Mouse (Mus musculus): Measurements from ENCODE around the gene Samd4b.

The Samd4b gene

GRCm38 (mm10) chr7:28593206-28594111 lies 4.5 kb downstream of the Samd4b start:
- in situ Hi-C loops (cut with MboI, MseI): no loop called here

DNA sequence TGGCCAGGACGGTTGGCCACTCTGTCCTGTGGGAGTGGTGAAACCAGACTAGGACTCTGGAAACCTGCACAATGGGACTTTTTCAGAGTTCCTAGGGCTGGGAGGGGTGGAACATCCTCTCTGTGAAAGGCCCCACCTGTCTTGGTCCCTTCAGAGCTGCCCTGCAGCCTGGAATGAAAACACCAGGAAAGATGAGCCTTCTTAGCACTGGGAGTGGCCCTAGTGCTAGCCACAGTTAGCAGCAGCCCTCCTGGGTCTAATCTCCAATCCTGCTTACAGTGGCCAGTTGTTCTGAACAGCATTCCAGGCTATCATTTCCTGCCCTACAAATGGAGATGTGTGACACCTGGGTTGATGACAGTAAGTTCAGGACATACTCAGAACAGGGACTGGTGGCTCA lies 6.1 kb downstream of the Samd4b start:
- in situ Hi-C loops (cut with MboI, MseI): no loop called here

DNA sequence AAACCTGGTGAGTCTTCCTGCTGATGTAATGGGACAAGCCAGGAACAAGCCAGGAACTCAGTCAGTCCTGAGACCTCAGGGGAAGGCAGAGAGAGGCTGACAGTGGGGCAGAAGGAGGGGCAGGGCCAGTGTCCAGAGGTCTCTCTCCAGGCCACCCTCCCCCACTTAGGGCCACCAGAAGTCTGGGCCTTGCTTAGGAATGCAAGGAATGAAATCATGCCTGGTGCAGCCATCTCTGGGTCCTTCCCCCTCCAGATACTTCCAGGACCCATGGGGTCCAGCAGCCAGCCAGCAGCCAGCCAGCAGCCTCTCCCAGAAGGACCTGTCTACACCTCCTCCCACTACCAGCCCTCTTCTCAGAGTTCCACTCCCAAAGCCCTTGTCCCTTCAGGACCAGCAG lies 10.3 kb downstream of the Samd4b start:
- in situ Hi-C loops (cut with MboI, MseI): no loop called here

GRCm38 (mm10) chr7:28586663-28587411 lies 11.1 kb downstream of the Samd4b start:
- in situ Hi-C loops (cut with MboI, MseI): no loop called here

DNA sequence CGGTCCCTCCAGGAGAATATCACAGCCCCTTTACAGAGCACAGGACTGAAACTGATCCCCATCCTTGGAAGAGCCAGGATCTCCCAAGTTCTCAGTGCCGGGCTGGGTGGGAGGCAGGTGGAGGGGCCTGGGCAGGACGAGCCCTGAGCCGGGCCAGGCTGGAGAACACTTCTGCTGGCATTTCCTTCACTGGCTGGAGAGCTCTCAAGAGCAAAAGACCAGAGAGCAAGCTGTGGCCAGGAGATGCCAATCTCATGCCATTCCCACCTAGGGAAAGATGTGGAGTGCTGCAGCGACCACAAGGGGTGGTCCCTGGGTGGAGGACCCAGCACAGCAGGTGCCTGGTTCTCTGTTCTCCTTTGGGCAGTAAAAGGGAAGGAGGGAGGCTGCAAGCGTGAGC lies 12.9 kb downstream of the Samd4b start:
- in situ Hi-C loops (cut with MboI, MseI): no loop called here

- in situ Hi-C loops (cut with MboI, MseI): no loop called here
These were observed 13.5 kb downstream of the Samd4b start for GRCm38 (mm10) chr7:28584468-28584867.

DNA sequence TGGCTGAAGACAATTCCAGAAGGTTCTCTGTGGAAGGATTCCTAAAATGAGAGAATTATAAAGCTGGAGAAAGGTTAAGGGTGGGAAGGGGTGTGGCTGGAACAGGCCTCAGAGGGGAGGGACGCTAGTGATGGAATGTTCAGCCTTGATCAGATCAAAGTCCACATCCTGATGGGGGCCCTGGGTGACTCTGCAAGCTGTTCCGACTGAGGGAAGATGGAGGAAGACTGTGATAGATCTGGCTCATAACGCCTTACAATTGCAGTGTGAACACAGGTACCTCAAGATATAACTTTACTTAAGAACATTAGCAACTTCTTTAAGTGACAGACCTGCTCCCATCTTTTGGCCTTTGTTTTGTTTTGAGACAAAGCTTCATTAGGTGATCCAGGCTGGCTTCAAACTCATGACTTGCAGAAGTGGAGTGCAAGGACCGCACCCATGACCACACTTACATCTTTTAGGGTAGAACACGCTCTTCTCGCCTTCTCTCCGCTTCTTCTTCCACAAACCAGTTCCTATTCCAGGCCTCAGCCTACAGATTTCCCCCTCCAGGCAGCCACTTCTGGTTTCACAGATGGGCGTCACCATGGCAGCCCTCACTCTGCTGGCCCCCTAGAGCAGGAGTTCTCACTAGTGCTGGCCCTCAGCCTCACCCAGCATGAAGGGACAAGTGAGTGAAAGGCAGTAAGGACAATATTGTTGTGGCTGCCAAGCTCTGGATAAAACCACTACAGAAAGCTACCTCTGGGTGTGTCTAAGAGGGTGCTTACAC lies 14.2 kb downstream of the Samd4b start:
- in situ Hi-C loops (cut with MboI, MseI): no loop called here

- in situ Hi-C loops (cut with MboI, MseI): no loop called here
These were observed 15.1 kb downstream of the Samd4b start for GRCm38 (mm10) chr7:28582841-28583240.

DNA sequence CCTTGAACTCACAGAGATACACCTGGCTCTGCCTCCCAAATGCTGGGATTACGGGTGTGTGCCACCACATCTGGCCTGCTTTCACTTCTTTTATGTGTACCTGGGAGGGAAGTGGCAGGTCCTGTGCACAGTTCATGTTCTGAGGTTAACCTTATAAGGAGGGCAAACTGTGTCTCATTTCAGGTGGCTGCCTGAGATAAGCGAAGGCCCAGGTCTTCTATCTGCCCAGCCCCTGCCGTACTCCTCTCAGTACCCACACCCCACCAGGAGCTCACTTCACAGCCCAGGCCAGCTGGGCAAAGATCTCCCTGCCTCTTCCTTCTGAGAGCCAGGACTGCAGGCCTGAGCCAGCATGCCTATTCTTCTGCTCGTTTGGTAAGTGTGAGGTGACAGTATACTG lies 16.2 kb downstream of the Samd4b start:
- in situ Hi-C loops (cut with MboI, MseI): no loop called here

DNA sequence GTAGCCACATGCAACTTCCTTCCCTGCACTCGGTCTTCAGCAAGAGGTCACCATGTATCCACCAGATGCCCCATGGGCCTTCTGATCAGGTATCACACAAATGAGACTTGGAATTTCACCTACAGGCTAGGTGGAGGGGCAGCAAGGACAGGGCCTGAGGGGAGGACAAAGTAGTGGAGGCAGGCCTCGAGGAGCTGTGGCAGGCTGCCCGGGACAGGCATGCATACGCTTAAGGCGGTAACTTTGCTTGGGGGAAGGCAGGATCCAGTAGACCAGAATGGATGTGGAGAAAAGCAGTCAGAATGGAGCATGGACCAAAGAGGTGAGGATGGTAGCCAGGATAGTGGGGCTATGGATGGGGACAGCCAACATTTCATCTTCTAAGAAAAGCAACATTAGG lies 18.1 kb downstream of the Samd4b start:
- in situ Hi-C loops (cut with MboI, MseI): no loop called here

GRCm38 (mm10) chr7:28578543-28579053 lies 19.3 kb downstream of the Samd4b start:
- in situ Hi-C loops (cut with MboI, MseI): no loop called here

DNA sequence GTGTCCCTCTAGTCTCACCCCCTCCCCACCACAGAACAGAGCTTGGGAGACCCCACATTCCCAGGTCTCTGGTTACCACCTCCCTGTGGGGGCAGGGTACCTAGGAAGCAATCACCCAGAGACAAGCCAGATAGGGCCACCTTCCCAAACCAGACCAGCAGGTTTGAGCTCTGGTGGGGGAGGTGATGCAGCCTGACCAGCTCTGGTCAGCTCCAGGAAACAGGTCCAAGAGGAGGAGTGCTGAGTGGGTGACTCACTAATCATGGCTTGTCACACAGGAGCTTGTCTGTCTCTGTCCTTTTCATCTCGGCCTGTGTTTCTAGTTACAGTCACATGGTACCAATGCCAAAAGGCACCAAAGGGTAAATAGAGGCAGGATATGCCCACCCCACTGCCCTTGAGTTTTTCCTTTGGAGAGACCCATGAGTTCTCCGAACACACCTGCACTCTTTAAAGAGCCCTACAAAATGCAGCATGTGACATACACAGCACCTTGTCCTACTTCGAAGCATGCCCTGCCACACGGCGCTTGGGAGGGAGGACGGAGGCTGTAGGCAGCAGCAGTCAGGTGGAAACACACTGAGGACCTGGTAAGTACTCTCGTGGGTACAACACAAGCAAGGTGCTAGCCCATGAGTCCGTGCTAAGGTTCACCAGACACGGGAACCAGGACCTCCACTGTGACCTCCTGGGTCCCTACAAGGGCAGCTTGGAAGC lies 20.0 kb downstream of the Samd4b start:
- in situ Hi-C loops (cut with MboI, MseI): no loop called here

- in situ Hi-C loops (cut with MboI, MseI): no loop called here
These were observed 21.6 kb downstream of the Samd4b start for GRCm38 (mm10) chr7:28576271-28576914.

GRCm38 (mm10) chr7:28575597-28575996 lies 22.3 kb downstream of the Samd4b start:
- in situ Hi-C loops (cut with MboI, MseI): no loop called here

- in situ Hi-C loops (cut with MboI, MseI): no loop called here
These were observed 24.7 kb downstream of the Samd4b start for GRCm38 (mm10) chr7:28573236-28573635.

DNA sequence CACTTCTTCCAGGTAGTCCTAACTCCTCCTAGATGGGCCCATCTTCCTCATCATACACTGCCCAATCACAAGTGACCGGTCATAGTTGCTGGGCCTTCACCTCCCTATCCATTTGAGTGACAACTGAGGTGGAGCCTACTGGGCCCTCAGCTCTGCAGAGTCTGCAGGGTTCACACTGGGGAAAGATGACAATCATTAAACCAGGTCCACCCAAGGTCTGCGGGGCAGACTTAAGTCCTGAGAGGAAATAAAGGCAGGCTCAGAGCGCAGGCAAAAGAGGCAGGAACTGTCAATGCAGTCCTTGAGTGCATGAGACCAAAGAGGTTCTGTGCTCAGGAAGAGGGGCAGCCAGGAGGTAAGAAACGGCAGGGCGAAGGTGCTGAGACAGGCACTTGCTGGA lies 25.3 kb downstream of the Samd4b start:
- in situ Hi-C loops (cut with MboI, MseI): no loop called here

DNA sequence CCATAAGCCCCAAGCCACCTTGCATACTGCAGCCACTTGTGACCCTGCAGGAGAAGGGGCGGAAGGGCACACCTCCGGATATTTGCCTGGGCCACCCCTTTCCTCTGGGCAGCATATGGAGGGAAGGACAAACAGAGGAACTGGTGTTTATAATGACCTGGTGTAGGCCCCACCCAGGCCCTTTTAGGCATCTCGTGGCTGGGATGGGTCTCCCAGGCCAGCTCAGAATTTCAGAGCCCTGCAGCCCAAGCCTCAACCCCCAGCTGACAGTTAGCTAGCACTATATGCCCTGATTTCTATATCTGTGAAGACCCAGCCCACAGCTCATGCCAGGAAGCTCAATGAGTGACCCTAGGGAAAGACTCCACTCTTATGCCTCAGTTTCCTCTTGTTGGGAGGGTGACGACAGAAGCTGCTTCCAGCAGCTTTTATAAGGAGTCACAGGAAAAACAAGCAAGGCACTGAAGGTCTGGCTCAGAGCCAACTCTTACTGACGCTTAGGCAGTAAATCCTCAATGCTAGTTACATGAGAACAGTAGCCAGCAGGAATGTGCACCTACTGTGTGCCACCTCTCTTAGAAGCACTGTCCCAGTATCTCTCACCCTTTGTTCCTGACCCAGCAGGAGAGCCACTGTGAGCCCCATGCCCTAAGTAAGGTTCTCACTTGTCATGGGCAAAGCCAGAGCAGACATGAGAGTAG lies 26.8 kb downstream of the Samd4b start:
- in situ Hi-C loops (cut with MboI, MseI): no loop called here

DNA sequence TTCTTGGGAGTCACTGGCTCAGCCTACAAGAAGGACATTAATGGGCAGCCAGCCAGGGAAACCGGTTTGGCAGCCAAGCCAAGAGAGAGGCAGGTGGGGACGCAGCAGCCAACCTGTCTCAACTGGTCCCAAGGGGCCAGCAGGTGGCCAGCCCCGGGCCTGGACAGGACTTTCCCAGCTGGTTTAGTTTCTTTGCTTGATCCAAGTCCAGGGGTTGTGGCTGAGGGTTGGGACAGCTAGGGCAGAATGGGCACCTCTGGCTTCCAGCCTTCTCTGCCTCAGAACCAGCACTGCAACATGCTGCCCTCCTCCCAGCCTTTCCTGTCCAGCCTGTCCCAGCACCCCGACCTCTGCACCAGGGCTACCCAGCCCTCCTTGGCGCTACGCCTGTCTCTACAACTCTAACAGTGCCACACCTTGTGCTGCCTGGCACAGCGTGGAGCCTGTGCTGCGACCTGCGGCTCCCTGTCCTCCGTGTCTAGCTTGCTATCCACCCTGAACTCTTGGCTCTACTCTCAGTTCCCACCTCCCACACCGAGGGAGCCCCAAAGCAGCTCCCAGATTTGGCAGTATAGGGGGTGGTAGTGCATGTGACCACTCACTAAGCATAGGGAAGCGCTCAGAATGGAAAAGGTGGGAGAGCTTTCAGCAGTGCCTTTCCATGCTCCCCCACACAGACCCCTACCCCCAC lies 27.5 kb downstream of the Samd4b start:
- in situ Hi-C loops (cut with MboI, MseI): no loop called here

DNA sequence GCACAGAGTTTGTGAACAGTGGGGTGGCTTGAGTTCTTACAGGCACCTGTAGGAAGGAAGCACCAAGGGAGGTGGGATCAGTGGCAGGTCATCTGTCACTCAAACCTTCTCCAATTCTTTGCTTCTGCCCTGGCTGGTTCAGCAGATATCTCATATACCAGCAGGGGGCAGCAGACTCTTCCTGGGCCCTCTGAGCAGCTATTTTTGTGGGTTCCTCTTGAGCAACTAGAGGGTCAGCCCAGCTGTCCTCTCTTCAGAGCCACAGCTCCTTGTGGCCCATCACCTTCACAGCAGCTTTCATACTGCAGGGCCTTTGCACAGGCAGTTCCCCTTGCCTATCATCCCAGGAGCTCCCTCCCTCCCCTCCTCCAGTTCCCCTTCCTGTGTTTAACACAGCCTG lies 29.7 kb downstream of the Samd4b start:
- in situ Hi-C loops (cut with MboI, MseI): loop anchor here in 1 of 2 experiments (5.0 kb wide), 1 partner anchor 34 kb away; no protein-coding TSS in a partner anchor
